Mouse (Mus musculus): ENCODE measurements around the gene Srp68. TPM values are rescaled to one million over a fixed set of nuclear protein-coding genes. Genes with fewer than 3 reads are reported as not detected.
"Not testable (repeated sequence)": the region's sequence is repeated elsewhere in the genome, so short reads cannot be mapped to it uniquely, and the experiment has no call there.

The Srp68 gene
- polyA plus RNA-seq, 1 experiment from 2014 or later: 62.4 TPM

DNA sequence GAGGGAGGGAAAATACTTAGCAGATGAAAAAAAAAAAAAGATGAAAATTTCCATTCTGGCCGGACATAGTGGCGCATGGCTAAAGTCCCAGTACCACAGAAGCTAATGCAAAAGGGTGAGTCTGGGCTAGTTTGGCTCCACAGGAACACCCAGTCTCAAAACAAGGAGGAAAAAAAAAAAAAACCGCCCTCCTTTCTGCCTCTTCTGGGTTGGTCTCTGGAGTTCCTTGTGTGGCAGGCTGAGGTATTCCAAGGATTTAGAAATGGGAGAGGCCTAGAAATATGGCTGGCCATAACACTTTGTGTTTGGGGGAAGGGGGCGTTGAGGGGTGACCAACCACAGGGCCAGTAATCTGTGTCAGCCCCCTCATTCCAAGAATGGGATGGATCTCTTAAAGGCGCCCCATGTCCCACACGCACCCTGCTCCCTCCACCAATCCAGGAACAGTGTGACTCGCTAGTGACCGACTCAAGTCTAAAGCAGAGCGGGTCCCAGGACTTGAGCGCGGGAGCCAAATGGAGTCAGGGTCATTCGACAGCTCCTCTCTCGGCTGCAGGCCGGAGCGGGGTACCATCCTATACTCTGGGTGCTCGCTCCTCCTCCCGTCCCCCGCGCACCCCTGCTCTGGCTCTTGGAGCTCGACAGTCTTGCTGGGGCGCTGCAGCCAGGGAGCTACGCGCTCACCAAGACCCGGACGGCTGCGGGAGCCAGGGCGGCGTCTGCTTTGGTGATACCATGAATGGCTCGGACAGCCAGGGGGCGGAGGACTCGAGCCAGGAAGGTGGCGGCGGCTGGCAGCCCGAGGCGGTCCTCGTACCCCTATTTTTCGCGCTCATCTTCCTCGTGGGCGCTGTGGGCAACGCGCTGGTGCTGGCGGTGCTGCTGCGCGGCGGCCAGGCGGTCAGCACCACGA is 7.0 kb upstream of the Srp68 start, which contains the start of gene Galr2:
Gene Galr2 (plus strand): TSS at position 189 of the 913 bp plus-strand sequence.
- H3K4me3 ChIP-seq: peak within 1 kb of the TSS; percentile 35
- H3K27ac ChIP-seq: no peak within 1 kb of the TSS
- H3K9ac ChIP-seq: peak within 1 kb of the TSS; percentile 1; the same call in 1 of the 2 replicates
- no peak for ATAC-seq (replicated peaks)
- H3K27me3 ChIP-seq (replicated peaks): peaks cover 56% of the 10 kb centered on the region
- no peaks in the 10 kb centered on the region for H3K9me3 ChIP-seq
- H3K4me2 ChIP-seq: peak within 1 kb of the TSS; percentile 52
- no peaks in the 10 kb centered on the region for H3K36me3 ChIP-seq (replicated peaks)
- 6% methylated on average over 48 of the region's 48 CpGs for WGBS
- H3K4me1 ChIP-seq: peaks cover 22% of the 10 kb centered on the region

DNA sequence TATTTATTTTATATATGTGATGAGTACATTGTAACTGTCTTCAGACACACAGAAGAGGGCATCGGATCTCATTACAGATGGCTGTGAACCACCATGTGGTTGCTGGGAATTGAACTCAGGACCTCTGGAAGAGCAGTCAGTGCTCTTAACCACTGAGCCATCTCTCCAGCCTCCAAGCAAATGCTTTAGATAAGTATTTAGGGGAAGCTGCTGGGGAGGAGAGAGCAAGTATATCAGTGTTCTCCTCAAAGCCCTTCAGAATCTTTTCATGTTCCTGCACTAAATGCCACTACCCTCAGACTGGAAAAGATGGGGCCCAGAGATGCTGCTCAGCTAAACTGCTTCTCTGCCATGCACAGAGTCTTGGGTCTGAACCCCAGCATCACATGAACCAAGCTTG is 3.2 kb upstream of the Srp68 start:
- not testable (repeated sequence) for H3K27ac ChIP-seq; ATAC-seq (replicated peaks); H3K9me3 ChIP-seq; H3K4me2 ChIP-seq; H3K9ac ChIP-seq; H3K4me3 ChIP-seq; H3K36me3 ChIP-seq (replicated peaks)
- peaks cover 32% of the 10 kb centered on the region for H3K4me1 ChIP-seq
- WGBS: 98% methylated on average over 1 of the region's 1 CpGs
- peaks cover 25% of the 10 kb centered on the region for H3K27me3 ChIP-seq (replicated peaks)

GRCm38 (mm10) chr11:116273469-116274044 is 460 bp downstream of the Srp68 start:
- peak; percentile 79 for ATAC-seq (replicated peaks)

DNA sequence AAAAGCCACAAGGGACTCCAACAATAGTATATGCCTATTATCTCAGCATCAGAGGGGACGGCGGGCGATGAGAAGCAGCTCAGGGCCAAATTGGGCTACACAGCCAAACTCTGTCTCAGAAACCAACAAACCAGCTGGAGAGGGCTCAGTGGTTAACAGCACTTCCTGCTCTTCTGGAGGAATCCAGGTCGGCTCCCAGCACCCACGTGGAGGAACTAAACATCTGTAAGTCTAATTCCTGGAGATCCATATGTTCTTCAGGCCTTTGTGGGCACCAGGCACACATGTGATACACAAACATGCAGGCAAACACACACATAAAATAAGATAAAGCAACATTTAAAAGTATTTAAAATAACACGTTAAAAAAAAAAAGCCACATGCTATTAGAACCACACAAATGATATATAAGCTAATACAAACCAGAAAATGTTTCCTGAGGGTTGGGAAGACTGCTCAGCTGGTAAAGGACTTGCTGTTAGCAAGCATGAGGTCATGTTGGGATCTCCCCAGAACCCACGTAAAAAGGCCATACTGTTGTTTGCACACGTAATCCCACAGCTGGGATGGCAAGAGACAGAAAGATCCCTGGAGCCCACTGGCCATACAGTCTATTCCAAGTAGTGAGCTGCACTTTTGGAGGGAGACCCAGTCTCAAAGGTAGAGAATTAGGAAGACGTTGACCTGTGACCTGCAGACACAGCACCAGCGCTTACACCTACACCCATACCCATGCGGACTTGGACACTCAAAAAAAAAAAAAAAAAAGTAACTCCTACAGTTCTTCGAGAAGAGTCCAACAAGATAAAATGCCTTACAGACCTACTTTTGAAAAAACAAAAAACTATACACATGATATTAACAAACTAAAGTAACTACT is 1.2 kb downstream of the Srp68 start:
- no peaks in the 10 kb centered on the region for H3K27me3 ChIP-seq (replicated peaks)
- ATAC-seq (replicated peaks): no peak
- WGBS: 57% methylated on average over 12 of the region's 12 CpGs

More at GRCm38 (mm10) chr11:116273469-116274044, 460 bp downstream of the Srp68 start:
- Histone ChIP-seq H3K4me3 (peak overlapping the region; percentile 85), H3K9me3 (no peaks in the 10 kb centered on the region), H3K4me2 (peak overlapping the region; percentile 89), H3K27ac (peak overlapping the region; percentile 84), H3K9ac (peak overlapping the region; percentile 73), H3K4me1 (peaks cover 28% of the 10 kb centered on the region), H3K27me3 (replicated peaks) (no peaks in the 10 kb centered on the region), H3K36me3 (replicated peaks) (peaks cover 2% of the 10 kb centered on the region; the same call in 1 of the 2 replicates)
- WGBS: under 1% methylated on average over 39 of the region's 39 CpGs

DNA sequence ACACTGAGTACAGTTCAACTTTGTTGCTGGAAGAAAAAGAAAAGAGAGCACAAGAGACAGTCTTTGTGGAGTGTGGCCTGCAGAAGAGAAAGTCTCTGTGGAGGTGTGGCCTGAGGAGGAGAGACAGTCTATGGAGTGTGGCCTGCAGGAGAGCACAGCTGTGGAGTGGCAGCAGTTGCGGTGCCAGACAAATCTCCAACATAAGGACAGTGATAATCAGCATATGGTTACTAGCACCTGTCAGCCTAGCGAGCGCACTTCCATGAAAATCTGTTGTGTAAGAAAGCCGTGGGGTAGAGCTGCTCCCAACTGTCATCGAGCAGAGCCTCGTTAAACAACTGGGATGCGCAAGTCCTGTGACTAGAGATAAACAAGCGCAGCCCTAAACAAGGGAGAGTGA is 4.5 kb downstream of the Srp68 start:
- H3K9ac ChIP-seq: no peak overlapping the region
- no peaks in the 10 kb centered on the region for H3K27me3 ChIP-seq (replicated peaks)
- WGBS: 93% methylated on average over 8 of the region's 8 CpGs
- H3K4me3 ChIP-seq: no peak overlapping the region
- ATAC-seq (replicated peaks): no peak
- peaks cover 23% of the 10 kb centered on the region for H3K4me1 ChIP-seq
- H3K4me2 ChIP-seq: no peak overlapping the region
- no peak overlapping the region for H3K27ac ChIP-seq
- H3K36me3 ChIP-seq (replicated peaks): peaks cover 37% of the 10 kb centered on the region
- no peaks in the 10 kb centered on the region for H3K9me3 ChIP-seq

More for the DNA sequence above, 1.2 kb downstream of the Srp68 start:
- Histone ChIP-seq H3K36me3 (replicated peaks) (peaks cover 9% of the 10 kb centered on the region), H3K9ac (peak overlapping the region; percentile 73), H3K4me2 (peak overlapping the region; percentile 89), H3K9me3 (no peaks in the 10 kb centered on the region), H3K4me3 (peak overlapping the region; percentile 85), H3K27ac (no peak overlapping the region), H3K4me1 (peaks cover 28% of the 10 kb centered on the region)

GRCm38 (mm10) chr11:116268313-116268712 is 5.7 kb downstream of the Srp68 start:
- Histone ChIP-seq H3K27ac (no peak overlapping the region), H3K4me3 (no peak overlapping the region), H3K4me2 (no peak overlapping the region), H3K9ac (no peak overlapping the region), H3K36me3 (replicated peaks) (peaks cover 46% of the 10 kb centered on the region), H3K9me3 (no peaks in the 10 kb centered on the region), H3K27me3 (replicated peaks) (no peaks in the 10 kb centered on the region), H3K4me1 (peaks cover 19% of the 10 kb centered on the region)
- ATAC-seq (replicated peaks): no peak
- 95% methylated on average over 6 of the region's 6 CpGs for WGBS

DNA sequence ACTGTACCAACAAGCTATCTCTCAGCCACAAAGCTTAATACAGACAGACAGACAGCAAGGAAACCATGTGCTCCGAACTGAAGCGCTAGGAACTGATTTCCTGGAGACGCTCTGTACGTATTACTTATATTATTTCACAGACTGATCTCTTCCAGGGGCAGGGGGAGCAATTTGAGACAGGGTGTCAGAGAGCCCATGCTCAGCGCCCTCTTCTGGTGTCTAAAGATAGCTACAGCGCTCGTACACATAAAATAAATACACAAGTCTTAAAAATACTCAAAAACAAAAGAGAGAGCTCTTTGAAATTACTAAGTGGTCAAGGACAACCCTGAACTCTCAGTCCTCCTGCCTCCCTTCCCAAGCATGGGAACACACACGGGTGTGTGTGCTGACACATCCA is 6.4 kb downstream of the Srp68 start:
- H3K36me3 ChIP-seq (replicated peaks): peaks cover 53% of the 10 kb centered on the region
- H3K9me3 ChIP-seq: no peaks in the 10 kb centered on the region
- WGBS: 82% methylated on average over 8 of the region's 8 CpGs
- no peak overlapping the region for H3K27ac ChIP-seq
- ATAC-seq (replicated peaks): no peak
- no peak overlapping the region for H3K9ac ChIP-seq
- H3K27me3 ChIP-seq (replicated peaks): no peaks in the 10 kb centered on the region
- no peak overlapping the region for H3K4me2 ChIP-seq
- H3K4me1 ChIP-seq: peaks cover 12% of the 10 kb centered on the region
- no peak overlapping the region for H3K4me3 ChIP-seq

- no peak for ATAC-seq (replicated peaks)
- Histone ChIP-seq H3K4me1 (no peaks in the 10 kb centered on the region), H3K9me3 (no peaks in the 10 kb centered on the region), H3K27me3 (replicated peaks) (no peaks in the 10 kb centered on the region), H3K9ac (no peak overlapping the region), H3K27ac (no peak overlapping the region), H3K36me3 (replicated peaks) (peaks cover 71% of the 10 kb centered on the region), H3K4me3 (no peak overlapping the region), H3K4me2 (no peak overlapping the region)
- 95% methylated on average over 4 of the region's 4 CpGs for WGBS
These were observed 8.2 kb downstream of the Srp68 start for GRCm38 (mm10) chr11:116265850-116266249.

- WGBS: 92% methylated on average over 11 of the region's 11 CpGs
These were observed 8.7 kb downstream of the Srp68 start for GRCm38 (mm10) chr11:116265352-116265751.

DNA sequence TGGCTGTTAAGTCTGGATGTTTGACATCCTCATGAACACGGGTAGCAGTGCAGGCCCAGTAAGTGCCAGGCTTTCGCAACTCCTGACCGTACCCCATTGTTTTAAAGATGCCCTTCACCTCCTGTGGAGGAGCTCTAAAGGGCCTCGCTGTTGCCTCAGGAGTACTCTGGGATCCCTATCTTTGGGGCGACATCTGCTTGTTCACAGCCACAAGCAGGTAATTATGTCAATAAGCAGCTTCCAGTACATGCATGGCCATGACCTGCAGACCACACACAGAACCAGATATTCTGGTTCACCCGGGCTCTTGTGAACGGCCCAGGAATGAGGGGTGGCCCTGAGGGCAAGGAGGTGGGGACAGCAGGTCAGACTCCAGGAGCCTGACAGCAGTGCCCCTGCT is 13.8 kb downstream of the Srp68 start:
- Histone ChIP-seq H3K4me3 (no peak overlapping the region), H3K4me1 (no peaks in the 10 kb centered on the region), H3K4me2 (no peak overlapping the region), H3K9ac (no peak overlapping the region), H3K27me3 (replicated peaks) (no peaks in the 10 kb centered on the region), H3K27ac (no peak overlapping the region), H3K36me3 (replicated peaks) (peaks cover 68% of the 10 kb centered on the region), H3K9me3 (no peaks in the 10 kb centered on the region)
- 94% methylated on average over 7 of the region's 7 CpGs for WGBS
- ATAC-seq (replicated peaks): no peak

More at GRCm38 (mm10) chr11:116265352-116265751, 8.7 kb downstream of the Srp68 start:
- H3K4me2 ChIP-seq: no peak overlapping the region
- no peaks in the 10 kb centered on the region for H3K27me3 ChIP-seq (replicated peaks)
- H3K9ac ChIP-seq: no peak overlapping the region
- H3K27ac ChIP-seq: no peak overlapping the region
- no peak for ATAC-seq (replicated peaks)
- peaks cover 76% of the 10 kb centered on the region for H3K36me3 ChIP-seq (replicated peaks)
- H3K4me3 ChIP-seq: no peak overlapping the region
- H3K9me3 ChIP-seq: no peaks in the 10 kb centered on the region
- H3K4me1 ChIP-seq: no peaks in the 10 kb centered on the region

GRCm38 (mm10) chr11:116259461-116259860 is 14.6 kb downstream of the Srp68 start:
- no peak overlapping the region for H3K27ac ChIP-seq
- no peaks in the 10 kb centered on the region for H3K9me3 ChIP-seq
- H3K4me2 ChIP-seq: no peak overlapping the region
- WGBS: 94% methylated on average over 8 of the region's 8 CpGs
- no peaks in the 10 kb centered on the region for H3K27me3 ChIP-seq (replicated peaks)
- H3K4me1 ChIP-seq: no peaks in the 10 kb centered on the region
- no peak for ATAC-seq (replicated peaks)
- H3K9ac ChIP-seq: no peak overlapping the region
- H3K4me3 ChIP-seq: no peak overlapping the region
- H3K36me3 ChIP-seq (replicated peaks): peaks cover 63% of the 10 kb centered on the region
